Mouse (Mus musculus): ENCODE results near the gene Cd48.

- TF ChIP-seq GATA1 (IDR thresholded peaks at IDR 0.05; ENCODE audit: borderline replicate concordance, low read length), result no peak
- no peak for TF ChIP-seq CTCF (IDR thresholded peaks at IDR 0.05; ENCODE audit: low read depth, low read length)
- TF ChIP-seq GATA2 (IDR thresholded peaks at IDR 0.05; ENCODE audit: borderline replicate concordance, low read depth, low read length), result no peak
- TF ChIP-seq TAL1 (conservative IDR thresholded peaks at IDR 0.05; ENCODE audit: low read depth, low read length), result no peak
- no peak for TF ChIP-seq POLR2AphosphoS5 (IDR thresholded peaks at IDR 0.05; ENCODE audit: insufficient replicate concordance, low read depth, low read length)
These were observed 44.7 kb upstream of the Cd48 start for GRCm38 (mm10) chr1:171637101-171637500.

All from G1E (cell line).